Mouse (Mus musculus) brain, embryonic 14.5 days (tissue): ENCODE measurements around the gene Adar. TPM values are rescaled to one million over a fixed set of nuclear protein-coding genes. Genes with fewer than 3 reads are reported as not detected.

Source experiments
- DNase-seq: peaks from one replicate; pipeline ENCODE4 v3.0.0-alpha.2; 2011; ENCODE audit warnings: low read depth
- CTCF ChIP-seq: fragments of 200-500 bp; IDR thresholded peaks from 2 replicates; pipeline ENCODE4 v1.5.1; 2012; ENCODE audit warnings: inconsistent platforms, mild to moderate bottlenecking, moderate library complexity, borderline replicate concordance; ENCODE audit not compliant: insufficient read depth, insufficient read length; ENCODE audit errors: extremely low read depth
- POLR2A ChIP-seq: fragments of 200-500 bp; IDR thresholded peaks from 2 replicates; pipeline ENCODE4 v1.6.1; 2012; ENCODE audit warnings: mild to moderate bottlenecking, inconsistent platforms, borderline replicate concordance; ENCODE audit not compliant: poor library complexity, insufficient read depth, insufficient read length, severe bottlenecking; ENCODE audit errors: extremely low read depth
- polyA plus RNA-seq: library from polyadenylated mRNA; depleted of rRNA; stranded (reverse); fragments of >200 nt; gene quantifications from 2 replicates; pipeline ENCODE4 v1.2.3, GENCODE M21; 2012

The Adar gene
- polyA plus RNA-seq, 1 experiment: 78.2 TPM

- TF ChIP-seq POLR2A (no peak), CTCF (no peak)
- DNase-seq: no peak
These were observed 23.7 kb downstream of the Adar start for GRCm38 (mm10) chr3:89738509-89738908.

- DNase-seq: no peak
- TF ChIP-seq POLR2A (no peak), CTCF (no peak)
These were observed 37.5 kb downstream of the Adar start for GRCm38 (mm10) chr3:89752307-89752706.

- TF ChIP-seq CTCF (no peak), POLR2A (no peak)
- no peak for DNase-seq
These were observed 40.5 kb downstream of the Adar start for GRCm38 (mm10) chr3:89755283-89755682.

GRCm38 (mm10) chr3:89757851-89758250 is 43.0 kb downstream of the Adar start:
- DNase-seq: peak; percentile 22
- TF ChIP-seq CTCF: no peak

GRCm38 (mm10) chr3:89759786-89760185 is 45.0 kb downstream of the Adar start:
- DNase-seq: peak; percentile 79
- no peak for TF ChIP-seq POLR2A
- no peak for TF ChIP-seq CTCF

- TF ChIP-seq CTCF: no peak
- no peak for TF ChIP-seq POLR2A
- DNase-seq: peak; percentile 78
These were observed 49.4 kb downstream of the Adar start, which contains the start of gene Chrnb2 for GRCm38 (mm10) chr3:89764119-89764724. Chrnb2 (minus strand) TSS chr3:89764632.

- DNase-seq: no peak
- no peak for TF ChIP-seq CTCF
- TF ChIP-seq POLR2A: no peak
These were observed 54.8 kb downstream of the Adar start for GRCm38 (mm10) chr3:89769584-89769983.

- TF ChIP-seq CTCF: no peak
- TF ChIP-seq POLR2A: no peak
These were observed 55.7 kb downstream of the Adar start for GRCm38 (mm10) chr3:89770425-89771002.

GRCm38 (mm10) chr3:89772588-89772967 is 57.8 kb downstream of the Adar start:
- DNase-seq: peak; percentile 94
- TF ChIP-seq POLR2A (no peak), CTCF (peak; percentile 97)

More at GRCm38 (mm10) chr3:89770425-89771002, 55.7 kb downstream of the Adar start:
- no peak for DNase-seq

GRCm38 (mm10) chr3:89772968-89773709 is 58.3 kb downstream of the Adar start, which contains the start of gene Ube2q1:
Ube2q1 (plus strand) TSS chr3:89773616.
- TF ChIP-seq CTCF: no peak
- TF ChIP-seq POLR2A: peak; percentile 90
- DNase-seq: peak; percentile 99

- TF ChIP-seq POLR2A (no peak), CTCF (no peak)
- DNase-seq: peak; percentile 26
These were observed 59.0 kb downstream of the Adar start for GRCm38 (mm10) chr3:89773740-89774211.

- no peak for TF ChIP-seq CTCF
- no peak for TF ChIP-seq POLR2A
- no peak for DNase-seq
These were observed 59.6 kb downstream of the Adar start for GRCm38 (mm10) chr3:89774236-89774960.
